Mouse (Mus musculus) cerebellum, postnatal 25 days (tissue): ENCODE measurements around the gene Ubox5.
"Not testable (repeated sequence)": the region's sequence is repeated elsewhere in the genome, so short reads cannot be mapped to it uniquely, and the experiment has no call there.

ENCODE experiments used
- DNase-seq, 2 experiments: peaks; one replicate each; pipeline ENCODE4 v3.0.0; 2021; ENCODE audit warnings: mixed read lengths in 2 of 2

Ubox5 gene

DNA sequence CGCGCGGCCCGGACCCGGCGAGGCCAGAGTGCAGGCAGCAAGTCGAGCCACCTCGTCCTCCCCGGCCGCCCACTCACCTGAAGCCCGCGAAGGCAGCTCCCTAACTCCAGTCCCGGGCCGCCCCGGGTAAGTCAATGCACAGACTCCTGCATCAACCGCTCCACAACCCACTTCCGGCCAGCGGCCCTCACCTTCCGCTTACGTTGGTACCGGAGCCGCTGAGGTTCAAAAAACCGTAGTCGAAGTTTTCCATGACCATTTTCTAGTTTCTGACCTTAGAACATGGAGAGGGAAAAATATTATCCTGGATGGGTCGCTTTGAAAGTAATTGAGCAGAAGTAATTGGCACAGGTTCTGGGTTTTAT lies at the start of gene Ubox5, which contains the start of gene Fastkd5:
Ubox5 (minus strand) TSS at position 200 of the 365 bp plus-strand sequence.
Fastkd5 (minus strand) TSS at position 189 of the 365 bp plus-strand sequence.
- peak; percentile 95 to 96 for DNase-seq

DNA sequence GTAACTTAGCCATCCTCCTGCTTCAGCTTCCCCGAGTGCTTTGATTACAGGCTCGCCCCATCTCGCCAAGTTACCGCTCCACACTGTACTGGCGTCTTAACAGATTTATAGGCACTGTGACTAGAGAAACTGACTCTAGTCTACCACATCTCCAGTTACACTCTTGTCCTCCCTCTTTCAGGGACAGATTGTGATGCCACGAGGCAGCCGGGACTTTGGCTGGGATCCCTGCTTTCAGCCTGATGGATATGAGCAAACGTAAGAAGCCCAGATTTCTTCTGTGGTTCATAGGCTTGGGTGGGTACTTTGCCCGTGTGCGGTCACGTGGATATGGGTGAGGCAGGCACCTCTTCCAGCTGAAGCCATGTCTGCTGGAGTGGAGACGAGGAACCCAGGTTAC lies 49.3 kb upstream of the Ubox5 start:
- DNase-seq: no peak

DNA sequence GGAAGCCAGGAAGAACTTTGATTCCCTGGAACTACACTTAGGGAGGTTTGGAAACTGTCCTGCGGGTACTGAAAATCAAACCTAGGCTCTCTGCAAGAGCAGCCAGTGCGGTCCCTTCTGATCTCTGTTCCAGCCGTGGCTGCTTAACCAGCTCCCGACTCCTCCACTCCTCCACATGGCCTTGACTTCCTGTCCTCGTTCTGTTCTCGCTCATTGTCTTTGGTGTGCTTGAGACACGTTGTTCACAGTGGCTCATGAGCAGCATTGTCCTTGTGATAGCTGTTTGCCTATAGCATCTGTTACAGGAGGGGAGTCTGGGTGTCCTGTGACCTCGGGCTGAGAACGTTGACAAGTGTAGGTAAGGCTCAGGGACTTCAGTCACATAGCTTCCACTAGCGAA lies 47.4 kb upstream of the Ubox5 start:
- no peak for DNase-seq

DNA sequence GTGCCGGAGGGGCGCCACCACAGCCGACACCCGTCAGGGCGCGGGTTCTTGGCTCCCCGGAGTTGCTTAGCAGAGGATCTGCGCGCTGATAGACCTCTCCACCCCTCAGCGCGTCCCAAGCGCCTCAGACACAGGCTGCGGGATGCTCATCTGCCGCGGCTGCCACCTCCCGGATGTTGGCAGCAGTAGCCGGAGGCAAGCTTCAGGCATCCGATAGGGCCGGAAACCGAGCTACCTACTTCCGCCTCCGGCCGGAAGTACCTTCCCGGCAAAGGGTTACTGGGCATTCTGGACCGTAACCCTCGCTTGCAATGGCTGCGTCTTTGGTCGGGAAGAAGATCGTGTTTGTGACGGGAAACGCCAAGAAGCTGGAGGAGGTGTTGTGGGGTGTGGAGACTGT lies 37.7 kb upstream of the Ubox5 start, which contains the start of gene Itpa:
Itpa (plus strand) TSS at position 52 of the 400 bp plus-strand sequence.
- DNase-seq: peak; percentile 90 to 92

DNA sequence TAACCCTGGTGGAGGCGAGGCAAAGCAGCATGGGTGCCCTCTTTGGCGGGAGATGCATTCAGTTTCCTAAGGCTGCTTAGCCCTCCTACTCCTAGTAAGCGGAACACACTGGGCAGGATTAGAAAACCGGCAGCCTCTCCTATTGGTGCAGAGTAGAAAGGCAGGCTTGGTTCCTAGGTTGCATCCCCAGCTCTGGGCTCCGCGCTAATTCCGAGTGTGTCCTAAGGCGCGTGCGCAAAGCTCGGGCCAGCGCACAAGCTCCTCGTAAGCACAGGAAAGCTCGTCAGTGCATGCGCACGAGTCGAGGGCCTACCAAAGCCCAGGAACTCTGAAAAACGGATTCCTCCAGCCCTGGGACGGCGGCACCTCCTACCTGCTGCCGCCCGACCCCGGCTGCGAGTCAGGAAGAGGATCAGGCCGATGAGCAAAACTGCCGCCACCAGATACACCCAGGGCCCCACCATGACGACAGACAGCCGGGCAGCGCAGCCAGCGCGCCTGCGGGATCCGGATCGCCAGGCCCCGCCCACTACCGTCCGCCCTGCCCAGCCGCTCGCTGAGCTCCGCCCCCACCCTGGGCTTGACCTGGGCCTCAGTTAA lies 34.4 kb upstream of the Ubox5 start, which contains the start of gene Ddrgk1:
Ddrgk1 (minus strand) TSS at position 558 of the 600 bp plus-strand sequence.
- DNase-seq: peak; percentile 95 to 96

DNA sequence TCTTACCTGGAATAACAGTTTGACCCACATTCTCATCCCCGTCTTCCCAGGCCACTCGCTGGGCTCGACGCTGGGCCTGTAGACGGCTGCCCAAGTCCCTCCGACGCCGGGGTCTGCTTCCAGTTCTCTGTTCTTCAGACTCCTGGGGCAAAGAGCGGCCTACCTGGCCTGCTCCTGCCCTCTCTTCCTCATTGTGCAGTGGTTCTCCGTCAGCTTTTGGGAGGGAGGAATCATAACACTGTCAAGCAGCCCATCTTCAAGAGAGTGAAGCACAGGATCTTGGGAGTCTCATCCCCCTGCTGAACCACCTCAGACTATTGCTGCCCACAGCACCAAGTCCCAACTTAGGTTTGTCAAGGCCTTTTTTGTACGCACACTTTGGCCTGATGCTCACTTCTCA lies 33.5 kb upstream of the Ubox5 start:
- DNase-seq: no peak

DNA sequence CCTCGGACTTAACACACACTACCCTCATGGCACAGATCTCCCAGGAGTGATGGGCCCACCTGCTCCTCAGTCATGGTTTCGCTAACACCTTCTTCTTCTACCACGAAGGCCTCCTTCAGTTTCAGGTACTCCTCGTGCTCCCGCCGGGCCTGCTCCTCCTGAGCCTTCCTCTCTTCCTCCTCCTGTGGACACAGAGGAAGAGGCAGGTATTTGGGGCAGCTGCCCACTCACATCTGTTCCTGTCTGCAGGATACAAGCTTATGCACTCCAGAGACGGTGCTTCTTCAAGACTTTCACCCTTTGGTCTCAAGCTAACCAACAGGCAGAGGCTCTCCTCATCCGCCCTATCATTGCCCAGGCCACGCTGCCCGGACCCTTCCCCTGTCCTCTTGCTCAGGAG lies 28.7 kb upstream of the Ubox5 start:
- no peak for DNase-seq

DNA sequence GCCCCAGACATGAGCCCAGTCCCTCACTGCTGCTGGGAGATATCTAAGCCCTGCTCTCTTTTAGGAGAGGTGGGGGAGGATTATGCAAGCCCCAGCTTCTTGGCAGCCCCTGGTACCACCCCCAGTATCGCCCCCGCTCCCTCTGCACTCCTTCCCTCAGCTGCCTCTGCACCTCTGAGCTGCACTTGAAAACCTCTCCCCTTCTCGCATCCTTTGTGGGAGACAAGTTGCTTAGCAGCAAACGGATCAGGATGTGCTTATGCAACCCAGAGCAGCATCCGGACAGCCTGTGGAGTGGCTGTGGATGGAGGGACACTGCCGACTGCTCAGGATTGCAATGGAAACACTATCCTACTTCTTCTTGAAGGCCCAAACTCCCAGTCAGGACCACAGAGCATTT lies 27.7 kb upstream of the Ubox5 start:
- DNase-seq: no peak

DNA sequence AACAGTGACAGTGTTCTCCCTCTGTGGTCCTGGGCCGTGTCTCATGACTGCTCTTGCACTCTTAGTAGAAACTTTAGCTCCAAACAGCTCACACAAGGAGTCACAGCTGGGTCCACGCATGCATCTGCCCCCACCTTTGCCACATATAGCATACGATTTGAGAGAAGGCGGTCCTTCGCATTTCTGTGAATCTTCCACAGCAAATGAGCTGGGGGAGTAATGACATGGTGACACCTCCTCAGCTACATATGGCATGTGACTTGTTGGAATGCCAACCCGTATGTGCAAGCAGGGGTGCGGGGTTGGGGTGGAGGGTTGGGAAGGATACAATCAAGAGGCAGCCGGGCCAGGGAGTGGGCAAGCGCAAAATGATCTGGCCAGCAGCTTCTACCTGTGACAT lies 26.7 kb upstream of the Ubox5 start:
- DNase-seq: no peak

DNA sequence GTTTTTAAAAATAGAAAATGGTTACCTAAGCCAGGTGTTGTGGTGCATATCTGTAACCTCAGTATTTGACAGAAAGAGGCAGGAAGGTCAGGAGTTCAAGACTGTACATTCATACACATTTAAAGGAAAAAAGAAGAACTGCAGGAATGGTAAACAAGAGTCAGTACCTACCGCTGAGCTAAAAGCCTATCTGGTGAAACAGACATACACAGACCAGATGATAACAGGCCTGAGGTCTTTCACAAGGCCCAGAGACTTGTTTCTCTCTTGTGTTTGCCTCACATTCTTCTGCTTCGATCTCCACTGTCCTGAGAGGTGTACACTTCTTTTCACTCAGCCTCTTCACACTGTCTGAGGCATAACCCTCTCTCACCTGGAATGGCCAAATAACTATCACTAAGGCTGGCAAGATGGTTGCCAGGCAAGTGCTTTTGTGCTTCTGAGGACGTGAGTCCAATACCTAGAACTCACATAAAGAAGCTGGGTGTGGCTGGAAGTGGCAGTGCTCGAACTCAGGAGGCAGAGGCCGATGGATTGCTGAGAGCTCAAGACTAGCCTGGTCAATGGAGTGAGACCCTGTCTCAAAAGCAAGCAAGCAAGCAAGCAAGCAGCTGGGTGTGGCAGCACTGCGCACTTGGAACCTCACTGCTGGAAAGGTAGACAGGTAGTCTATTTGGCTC lies 26.0 kb upstream of the Ubox5 start:
- DNase-seq: no peak

DNA sequence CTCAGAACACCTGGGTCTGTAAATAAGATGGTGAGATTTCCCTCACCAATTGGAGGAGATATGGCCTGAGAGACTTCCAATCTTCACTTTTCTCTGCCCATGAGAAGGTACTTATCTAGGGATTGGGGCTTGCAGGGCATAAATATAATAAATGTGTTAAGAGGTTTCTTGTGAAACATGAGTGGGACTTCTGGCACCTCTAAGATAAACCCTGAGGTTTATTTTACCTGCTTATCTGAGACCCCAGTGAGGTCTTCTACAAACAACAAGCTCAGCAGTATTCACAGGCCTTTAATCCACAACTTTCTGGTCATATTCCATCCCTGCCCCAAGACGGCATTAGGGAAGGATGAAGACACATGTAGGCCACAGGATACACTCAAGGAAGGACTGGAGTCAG lies 23.9 kb upstream of the Ubox5 start:
- no peak for DNase-seq

DNA sequence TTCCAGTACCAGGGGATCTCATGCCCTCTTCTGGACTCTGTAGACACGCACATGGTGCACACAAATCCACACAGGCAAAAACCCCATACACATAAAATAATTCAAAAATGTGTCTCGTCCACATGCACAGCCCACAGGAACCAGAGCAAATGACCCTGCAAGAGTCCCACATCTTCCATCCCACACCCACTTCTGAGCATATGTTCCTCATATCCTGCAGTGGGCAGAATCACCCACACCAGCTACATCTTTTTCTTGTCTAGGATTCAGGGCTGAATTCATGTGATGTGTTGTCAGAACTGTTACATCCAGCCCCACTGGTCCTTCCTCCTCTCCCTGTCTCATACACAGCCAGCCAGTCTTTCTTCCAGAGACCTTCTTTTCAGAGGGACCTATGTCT lies 23.5 kb upstream of the Ubox5 start:
- no peak for DNase-seq

DNA sequence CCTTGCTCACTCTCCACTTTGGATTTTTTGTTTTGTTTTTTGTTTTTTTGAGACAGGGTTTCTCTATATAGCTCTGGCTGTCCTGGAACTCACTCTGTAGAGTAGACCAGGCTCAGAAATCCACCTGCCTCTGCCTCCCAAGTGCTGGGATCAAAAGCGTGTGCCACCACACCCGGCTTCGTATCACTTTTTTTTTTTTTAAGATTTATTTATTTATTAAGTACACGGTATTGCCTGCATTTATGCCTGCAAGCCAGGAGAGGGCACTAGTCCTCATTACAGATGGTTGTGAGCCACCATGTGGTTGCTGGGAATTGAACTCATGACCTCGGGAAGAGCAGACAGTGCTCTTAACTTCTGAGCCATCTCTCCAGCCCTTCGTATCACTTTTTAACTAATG lies 19.2 kb upstream of the Ubox5 start:
- DNase-seq: not testable (repeated sequence)

DNA sequence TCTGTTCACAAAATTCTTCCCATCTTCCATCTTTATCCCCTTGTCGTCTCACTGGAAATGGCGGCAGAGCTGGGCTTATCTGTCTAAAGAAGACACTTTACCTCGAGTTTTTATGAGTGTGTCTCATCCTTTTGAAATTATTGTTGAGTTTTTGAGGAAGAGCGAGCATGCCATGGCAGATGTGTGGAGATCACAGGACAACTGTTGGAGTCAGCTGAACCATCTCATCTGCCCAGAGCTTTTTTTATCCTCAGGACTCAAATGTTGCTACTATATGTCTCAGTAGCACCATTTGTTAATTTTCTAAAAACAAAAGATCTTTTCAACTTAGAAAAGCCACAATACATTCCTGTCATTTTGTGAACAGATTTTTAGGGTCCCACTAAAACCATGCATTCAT lies 15.4 kb upstream of the Ubox5 start:
- DNase-seq: no peak

DNA sequence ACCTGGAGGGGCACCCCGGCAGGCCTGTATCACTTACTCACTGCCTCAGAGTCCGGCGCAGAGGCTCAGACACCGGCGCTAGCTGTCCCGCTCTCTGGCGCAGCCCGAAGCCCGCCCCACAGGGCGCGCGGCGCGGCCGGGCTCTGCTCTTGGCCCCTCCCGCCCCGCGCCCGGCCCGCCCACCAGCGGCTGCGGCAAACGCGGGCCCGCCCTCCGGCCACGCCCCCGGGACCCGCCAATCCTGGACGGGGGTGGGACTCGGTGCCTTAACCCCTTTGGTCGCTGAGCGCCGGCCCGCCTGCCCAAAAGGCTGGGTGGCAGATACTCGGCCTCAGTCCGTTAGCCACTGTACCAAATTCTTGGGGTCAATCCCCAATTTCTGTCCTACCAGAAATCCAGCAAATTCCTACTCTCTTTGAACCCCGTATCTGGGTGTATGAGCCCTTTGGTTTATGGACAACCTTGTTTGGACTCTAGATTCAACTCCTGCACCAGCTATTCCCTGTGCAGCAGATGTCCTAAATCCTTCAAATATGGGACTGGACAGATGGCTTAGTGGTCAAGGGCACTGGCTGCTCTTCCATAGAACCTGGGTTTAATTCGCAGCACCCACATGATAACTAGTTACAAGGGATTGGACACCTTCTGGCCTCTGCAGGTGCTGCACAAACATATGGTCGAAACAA lies 13.0 kb upstream of the Ubox5 start, which contains the start of gene Lzts3:
Lzts3 (minus strand) TSS at position 120 of the 686 bp plus-strand sequence.
- DNase-seq: peak; percentile 96 to 99

DNA sequence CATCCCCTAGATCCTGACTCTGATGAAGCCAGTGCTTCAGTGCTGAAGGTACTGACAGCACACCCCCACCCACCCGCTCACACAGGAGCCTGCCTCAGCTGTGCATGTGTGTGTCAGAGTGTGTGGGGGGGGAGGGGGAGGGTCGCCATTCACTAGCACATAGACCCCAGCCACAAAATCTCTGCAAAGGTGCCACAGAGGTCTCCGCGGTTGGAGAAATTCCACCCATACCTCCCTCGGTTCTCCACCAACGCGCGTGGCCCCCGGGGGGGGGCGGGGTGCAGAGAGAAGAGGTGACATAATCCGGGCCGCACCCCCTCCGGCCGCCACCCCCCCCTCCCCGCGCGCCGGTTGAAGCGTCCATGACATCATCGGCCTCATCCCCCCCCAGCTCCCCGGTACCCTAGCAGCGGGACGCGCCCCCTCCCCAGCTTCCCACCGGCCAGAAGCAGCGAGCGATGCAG lies 12.4 kb upstream of the Ubox5 start:
- DNase-seq: no peak

DNA sequence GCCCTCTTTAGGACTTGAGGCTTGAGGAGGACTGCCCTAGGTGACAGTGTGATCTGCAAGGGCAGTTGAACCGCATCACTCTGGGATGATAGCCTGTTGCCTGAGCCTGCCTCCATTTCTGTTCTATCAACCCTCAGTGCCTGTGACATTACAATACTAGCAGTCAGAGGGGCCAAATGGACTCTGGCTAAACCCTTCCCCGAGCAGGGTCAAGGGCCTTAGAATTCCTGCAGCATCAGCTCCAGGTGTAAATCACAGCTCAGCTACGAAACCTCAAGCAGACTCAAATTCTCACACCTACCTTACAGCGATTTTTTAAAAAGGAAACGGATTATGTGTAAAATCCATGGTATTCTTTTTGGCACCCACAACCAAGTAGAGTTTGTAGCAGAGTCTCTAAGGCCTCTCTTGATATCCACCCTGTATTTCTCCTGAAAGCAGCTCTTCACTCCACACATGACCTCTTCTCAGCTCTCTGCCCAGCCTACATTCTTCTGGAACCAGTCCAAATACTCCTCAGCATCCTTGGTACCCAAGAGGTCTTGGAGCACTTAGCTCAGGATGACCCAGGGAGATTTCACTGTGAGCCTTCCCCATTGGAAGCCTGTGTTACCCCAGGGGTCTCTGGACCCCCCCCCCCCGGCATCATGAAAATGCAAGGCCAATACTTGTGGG lies 11.7 kb upstream of the Ubox5 start:
- peak in 1 of 2 experiments; percentile 21 for DNase-seq

DNA sequence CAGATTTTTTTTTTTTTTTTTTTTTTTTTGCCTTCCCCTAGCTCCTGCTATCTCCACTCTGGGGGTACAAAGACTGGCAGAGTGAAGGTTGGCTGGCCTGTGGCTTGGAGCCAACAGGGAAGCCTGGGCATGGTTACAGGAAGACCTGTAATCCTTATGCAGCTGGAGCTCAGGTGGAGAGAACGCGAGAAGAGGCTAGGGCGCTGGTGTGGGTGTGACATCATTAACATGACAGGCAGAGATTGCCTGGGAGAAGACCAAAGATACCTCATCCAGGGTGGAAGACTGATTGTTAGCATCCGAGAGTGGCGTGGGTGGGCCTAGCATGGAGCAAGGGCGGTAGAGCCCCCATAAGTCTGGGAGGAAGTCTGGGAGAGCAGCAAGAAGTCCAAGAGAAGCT lies 9.4 kb upstream of the Ubox5 start:
- peak in 1 of 2 experiments; percentile 37 for DNase-seq

DNA sequence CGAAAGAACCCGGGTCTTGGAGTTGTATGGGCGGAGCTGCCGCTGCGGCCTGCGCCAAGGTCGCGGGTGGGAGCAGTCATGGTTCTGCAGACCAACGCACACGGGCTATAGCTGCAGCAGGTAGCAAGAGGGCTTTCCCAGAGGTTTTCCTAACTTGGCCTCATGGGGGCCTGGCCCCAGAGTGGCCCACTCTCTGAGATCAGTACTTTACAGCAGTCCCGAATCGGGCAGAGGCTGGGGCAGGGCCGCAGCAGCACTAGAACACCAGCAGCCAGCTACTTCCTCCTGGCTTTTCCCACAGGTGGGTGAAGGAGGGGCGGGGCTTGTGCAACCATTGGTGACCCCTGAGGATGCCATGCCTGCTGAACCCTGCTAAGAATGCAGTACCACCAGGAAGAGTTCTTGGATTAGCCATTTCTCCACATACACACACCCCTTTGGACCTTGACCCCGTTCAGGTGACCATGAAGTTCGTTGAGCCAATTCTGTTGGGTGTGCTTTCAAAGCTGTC lies 8.3 kb upstream of the Ubox5 start:
- DNase-seq: peak in 1 of 2 experiments; percentile 37

DNA sequence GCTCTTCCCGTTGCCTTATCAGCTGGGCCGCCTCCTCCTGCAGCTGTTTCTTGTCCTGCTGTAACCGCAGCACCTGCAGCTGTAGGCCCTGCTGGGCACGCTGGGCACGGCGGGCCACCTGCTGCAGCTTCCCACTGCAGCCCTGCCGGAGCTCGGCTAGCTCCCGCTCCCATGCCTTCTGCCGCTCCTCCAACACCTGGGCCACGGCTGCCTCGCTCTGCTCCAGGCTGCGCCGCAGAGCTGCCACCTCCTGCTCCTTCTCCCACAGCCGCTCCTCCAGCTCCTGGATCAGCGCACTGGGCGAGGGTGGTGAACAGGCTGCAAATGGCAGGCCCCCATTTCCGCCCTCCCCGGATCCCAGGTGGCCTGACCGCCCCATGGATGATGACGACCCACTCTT lies 6.0 kb upstream of the Ubox5 start:
- peak; percentile 40 to 51 for DNase-seq

DNA sequence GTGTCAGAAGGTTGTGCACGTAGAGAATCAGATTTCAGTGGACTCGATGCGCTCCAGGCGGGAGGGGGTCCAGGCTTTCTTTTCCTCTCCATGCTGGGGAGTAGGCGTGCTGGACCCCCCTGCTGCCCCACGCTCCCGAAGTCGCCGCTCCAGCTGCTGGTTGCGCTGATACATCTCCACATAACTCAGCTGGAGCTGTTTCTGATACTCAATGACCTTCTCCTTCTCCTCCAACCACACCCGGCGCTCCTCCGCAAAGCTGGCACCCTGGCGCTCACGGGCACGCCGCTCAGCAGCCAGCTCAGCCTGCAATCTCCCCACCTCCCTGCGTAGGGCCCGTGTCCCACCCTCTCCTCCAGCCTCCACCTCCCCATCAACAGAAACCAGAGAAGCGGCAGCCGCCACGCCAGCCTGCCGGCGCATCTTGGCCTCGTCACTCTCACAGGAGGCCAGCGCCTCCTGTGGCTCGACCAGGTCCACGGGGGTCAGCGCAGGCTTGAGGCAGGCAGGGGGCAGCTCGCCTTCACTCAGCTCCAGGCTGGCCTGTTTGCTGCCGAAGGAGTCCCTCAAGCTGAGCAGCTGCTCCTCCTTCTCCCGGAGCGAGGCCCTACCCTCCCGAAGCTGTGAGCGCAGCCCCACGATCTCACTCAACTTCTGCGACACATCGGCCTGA lies 5.0 kb upstream of the Ubox5 start:
- peak; percentile 67 to 73 for DNase-seq

DNA sequence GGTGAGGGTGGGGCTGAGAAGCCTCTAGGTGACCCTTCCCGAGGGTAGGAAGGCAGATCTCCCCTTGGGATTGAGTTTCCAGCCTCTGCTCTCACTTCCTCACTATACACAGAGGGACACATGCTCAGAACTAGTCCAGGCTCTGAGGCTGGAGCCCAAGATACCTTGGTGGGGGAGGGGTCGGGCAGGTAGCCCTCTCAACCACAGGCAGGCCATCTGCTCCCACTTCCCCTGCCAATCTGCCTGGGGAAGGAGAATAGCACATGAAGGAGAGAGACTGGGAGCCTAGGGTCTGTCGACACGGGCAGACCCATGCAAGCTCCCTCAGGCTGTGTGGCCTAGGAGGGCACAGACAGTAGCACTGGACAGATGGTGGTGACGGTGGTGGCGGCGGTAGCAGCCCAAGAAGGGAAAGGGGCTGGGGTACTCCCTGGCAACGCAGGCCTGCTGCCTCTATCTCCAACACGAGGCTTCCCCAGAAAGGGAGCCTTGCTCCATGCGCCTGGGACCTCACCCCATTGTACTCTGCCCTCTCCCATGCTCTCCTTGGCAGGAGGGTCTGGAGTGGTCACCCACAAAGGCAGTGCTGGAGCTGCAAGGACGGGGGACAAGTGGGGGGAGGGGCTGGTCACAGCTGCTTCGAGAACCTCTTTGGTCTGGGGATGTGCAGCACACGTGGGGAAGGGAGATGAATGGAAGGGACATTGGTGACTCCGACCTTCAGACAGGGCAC lies 4.3 kb upstream of the Ubox5 start:
- DNase-seq: peak; percentile 93 to 94
